Mouse (Mus musculus) forebrain, embryonic 15.5 days (tissue): ENCODE measurements at regions not wholly inside any gene's neighbourhood (a gene's known extent, or its start where the extent isn't known, plus 50 kb on each side); places are given as distances from the start of the nearest gene placed in this dataset.
A peak's percentile ranks its signal among the peaks of the same experiment; 100 is the strongest.

Experiments used
- ATAC-seq: fragments of 200-750 bp; cut with Nextera tagmentation; replicated peaks from 2 replicates; pipeline ENCODE4 v1.8.0; 2017; ENCODE audit warnings: mild to moderate bottlenecking, moderate TSS enrichment, moderate library complexity
- H3K27ac ChIP-seq: fragments of 300-500 bp; sonication (generic); replicated peaks from 2 replicates; pipeline ENCODE4 v1.5.1; 2015; ENCODE audit warnings: mild to moderate bottlenecking, inconsistent platforms
- H3K27me3 ChIP-seq: fragments of 300-500 bp; sonication (generic); 2 replicates; pipeline ENCODE4 v1.6.1; 2015; ENCODE audit warnings: inconsistent platforms
- H3K36me3 ChIP-seq: fragments of 300-500 bp; sonication (generic); 2 replicates; pipeline ENCODE4 v1.6.1; 2015; ENCODE audit warnings: mild to moderate bottlenecking, inconsistent platforms
- H3K4me1 ChIP-seq: fragments of 300-500 bp; sonication (generic); 2 replicates; pipeline ENCODE4 v1.6.1; 2015; ENCODE audit warnings: inconsistent platforms
- H3K4me2 ChIP-seq: fragments of 300-500 bp; sonication (generic); replicated peaks from 2 replicates; pipeline ENCODE4 v1.6.1; 2015; ENCODE audit warnings: mild to moderate bottlenecking, inconsistent platforms
- H3K4me3 ChIP-seq: fragments of 300-500 bp; sonication (generic); 2 replicates; pipeline ENCODE4 v1.5.1; 2015; ENCODE audit warnings: mild to moderate bottlenecking, inconsistent platforms
- H3K9ac ChIP-seq: fragments of 300-500 bp; sonication (generic); replicated peaks from 2 replicates; pipeline ENCODE4 v1.6.1; 2015; ENCODE audit warnings: mild to moderate bottlenecking, inconsistent platforms
- H3K9me3 ChIP-seq: fragments of 300-500 bp; sonication (generic); 2 replicates; pipeline ENCODE4 v1.6.1; 2016; ENCODE audit warnings: inconsistent platforms
- WGBS: fragments of 180-500 bp; shearing (Covaris S2); methylation state at CpG from one replicate; pipeline ENCODE4 v1.1.7; 2015; ENCODE audit warnings: mixed read lengths; 5-methylcytosine and 5-hydroxymethylcytosine counted together

DNA sequence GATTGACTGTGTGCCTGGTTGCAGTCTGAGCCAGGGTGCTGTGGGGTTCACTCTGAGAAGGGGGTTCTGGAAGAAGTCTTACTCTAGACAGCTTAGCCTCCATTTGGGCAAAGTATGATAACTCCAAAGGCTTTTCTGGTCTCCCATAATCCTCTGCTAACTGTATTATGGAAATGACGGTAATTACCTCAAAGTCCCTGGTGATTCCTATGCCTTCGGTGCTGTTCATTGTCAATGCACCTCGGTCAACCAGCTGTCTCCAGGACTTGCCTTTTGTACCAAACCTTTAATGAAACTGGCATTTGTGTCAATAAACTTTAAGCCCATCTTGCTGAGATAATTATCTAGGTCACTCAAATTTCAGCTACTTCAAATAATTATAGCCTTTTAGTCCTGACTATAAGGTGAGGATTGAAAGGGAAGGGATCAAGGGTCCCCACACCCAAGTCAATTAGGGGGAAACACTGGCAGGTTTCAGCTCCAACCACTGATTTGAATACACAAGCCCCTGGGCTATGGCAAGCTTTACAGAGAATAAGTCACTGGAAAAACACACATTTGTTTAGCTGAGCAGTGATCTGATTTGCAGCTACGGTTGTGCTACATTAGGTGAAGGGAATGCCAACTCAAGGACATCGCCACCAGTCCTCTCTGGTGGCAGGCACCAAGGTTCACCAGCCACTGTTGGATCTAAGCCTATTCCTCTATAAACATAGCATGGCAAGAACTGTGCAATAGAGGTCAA lies 177.5 kb downstream of the Cartpt start:
- Histone ChIP-seq H3K4me2 (no peak overlapping the region), H3K9me3 (no peaks in the 10 kb centered on the region), H3K27me3 (no peaks in the 10 kb centered on the region), H3K4me3 (no peak overlapping the region), H3K9ac (no peak overlapping the region), H3K4me1 (peaks cover 11% of the 10 kb centered on the region), H3K27ac (0 out of 2 replicates have a peak overlapping the region, but pooled peaks have one; percentile 13), H3K36me3 (no peaks in the 10 kb centered on the region)
- 19% methylated on average over 5 of the region's 5 CpGs for WGBS
- ATAC-seq, result 0 out of 2 replicates have a peak, but pooled peaks have one; percentile 26

DNA sequence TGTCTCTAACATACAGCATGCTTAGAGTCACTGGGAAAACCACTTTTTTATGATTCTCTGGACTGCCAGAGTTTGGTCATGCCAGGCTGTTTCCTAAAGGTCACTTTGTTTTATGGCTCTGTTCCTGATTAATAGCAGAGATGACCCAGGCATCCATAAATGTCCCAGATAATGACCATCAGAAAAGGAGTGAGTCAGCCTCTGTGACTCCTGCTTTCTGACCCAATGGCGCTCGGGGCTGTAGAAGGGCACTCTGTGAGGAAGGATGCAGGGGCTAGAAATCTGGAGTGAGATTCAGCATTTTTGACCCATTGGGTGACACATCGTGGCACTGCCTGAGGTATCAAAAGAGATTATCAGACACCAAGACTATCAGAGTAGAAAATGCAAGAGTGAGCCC lies 180.3 kb downstream of the Cartpt start:
- no peak overlapping the region for H3K4me2 ChIP-seq
- H3K9ac ChIP-seq, result no peak overlapping the region
- no peaks in the 10 kb centered on the region for H3K27me3 ChIP-seq
- no peaks in the 10 kb centered on the region for H3K9me3 ChIP-seq
- WGBS, result 91% methylated on average over 3 of the region's 3 CpGs
- no peak overlapping the region for H3K4me3 ChIP-seq
- ATAC-seq, result no peak
- H3K36me3 ChIP-seq, result no peaks in the 10 kb centered on the region
- no peak overlapping the region for H3K27ac ChIP-seq
- peaks cover 11% of the 10 kb centered on the region for H3K4me1 ChIP-seq

- 38% methylated on average over 3 of the region's 3 CpGs for WGBS
- Histone ChIP-seq H3K27ac (no peak overlapping the region), H3K4me3 (no peak overlapping the region), H3K9me3 (no peaks in the 10 kb centered on the region), H3K4me2 (no peak overlapping the region), H3K4me1 (0 out of 2 replicates have a peak, but pooled peaks cover 11% of the 10 kb centered on the region), H3K36me3 (no peaks in the 10 kb centered on the region), H3K9ac (no peak overlapping the region), H3K27me3 (no peaks in the 10 kb centered on the region)
- 0 out of 2 replicates have a peak, but pooled peaks have one; percentile 16 for ATAC-seq
Observed at GRCm38 (mm10) chr13:99696559-99696890, 180.2 kb upstream of the Map1b start.

- Histone ChIP-seq H3K27ac (peak overlapping the region; percentile 19; the same call in 1 of the 2 replicates), H3K4me1 (0 out of 2 replicates have a peak, but pooled peaks cover 11% of the 10 kb centered on the region), H3K9me3 (no peaks in the 10 kb centered on the region), H3K4me3 (no peak overlapping the region), H3K27me3 (no peaks in the 10 kb centered on the region), H3K36me3 (no peaks in the 10 kb centered on the region), H3K4me2 (no peak overlapping the region), H3K9ac (no peak overlapping the region)
- WGBS, result 49% methylated on average over 7 of the region's 7 CpGs
- ATAC-seq, result 0 out of 2 replicates have a peak, but pooled peaks have one; percentile 32
Observed at GRCm38 (mm10) chr13:99695874-99696558, 179.7 kb upstream of the Map1b start.

- H3K4me1 ChIP-seq, result peaks cover 25% of the 10 kb centered on the region
- H3K4me3 ChIP-seq, result no peak overlapping the region
- no peaks in the 10 kb centered on the region for H3K36me3 ChIP-seq
- no peak for ATAC-seq
- H3K4me2 ChIP-seq, result no peak overlapping the region
- no peaks in the 10 kb centered on the region for H3K27me3 ChIP-seq
- H3K9ac ChIP-seq, result no peak overlapping the region
- H3K9me3 ChIP-seq, result no peaks in the 10 kb centered on the region; the same call in 1 of the 2 replicates
- H3K27ac ChIP-seq, result no peak overlapping the region
- 91% methylated on average over 3 of the region's 3 CpGs for WGBS
Observed at GRCm38 (mm10) chr13:99679934-99680333, 163.6 kb upstream of the Map1b start.

GRCm38 (mm10) chr13:99679430-99679829 lies 163.1 kb upstream of the Map1b start:
- Histone ChIP-seq H3K4me2 (no peak overlapping the region), H3K27ac (no peak overlapping the region), H3K27me3 (no peaks in the 10 kb centered on the region), H3K9me3 (no peaks in the 10 kb centered on the region; the same call in 1 of the 2 replicates), H3K4me3 (no peak overlapping the region), H3K4me1 (peaks cover 25% of the 10 kb centered on the region), H3K9ac (no peak overlapping the region), H3K36me3 (no peaks in the 10 kb centered on the region)
- 28% methylated on average over 2 of the region's 2 CpGs for WGBS
- ATAC-seq, result no peak

- H3K27me3 ChIP-seq, result no peaks in the 10 kb centered on the region
Observed at GRCm38 (mm10) chr13:99676393-99676792, 160.1 kb upstream of the Map1b start.

DNA sequence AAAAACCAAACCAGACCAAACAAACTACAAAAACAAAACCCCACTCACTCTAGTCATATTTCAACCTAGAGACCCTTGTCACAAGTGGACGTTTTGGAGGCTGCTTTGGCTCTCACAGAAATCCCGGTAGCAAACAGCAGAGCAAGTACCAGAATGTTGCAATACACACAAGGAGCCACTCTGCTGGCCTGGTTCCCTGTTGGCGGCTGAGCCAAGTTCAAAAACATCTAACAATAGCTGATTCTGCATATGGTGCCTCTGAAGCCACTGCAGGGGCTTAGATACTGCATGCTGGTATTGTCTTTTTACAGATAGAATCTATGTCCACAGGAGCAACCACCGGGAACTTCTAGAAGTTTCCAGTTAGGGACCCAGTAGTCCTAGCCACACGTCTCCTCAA lies 159.6 kb upstream of the Map1b start:
- peak; percentile 47; the same call in 1 of the 2 replicates for ATAC-seq
- Histone ChIP-seq H3K36me3 (no peaks in the 10 kb centered on the region), H3K9me3 (no peaks in the 10 kb centered on the region; the same call in 1 of the 2 replicates), H3K27ac (0 out of 2 replicates have a peak overlapping the region, but pooled peaks have one; percentile 46), H3K4me1 (peaks cover 36% of the 10 kb centered on the region), H3K4me2 (no peak overlapping the region), H3K27me3 (0 out of 2 replicates have a peak, but pooled peaks cover under 1% of the 10 kb centered on the region), H3K4me3 (no peak overlapping the region), H3K9ac (no peak overlapping the region)
- 22% methylated on average over 5 of the region's 5 CpGs for WGBS

More at GRCm38 (mm10) chr13:99676393-99676792, 160.1 kb upstream of the Map1b start:
- Histone ChIP-seq H3K4me2 (no peak overlapping the region), H3K9me3 (no peaks in the 10 kb centered on the region; the same call in 1 of the 2 replicates), H3K4me1 (peaks cover 36% of the 10 kb centered on the region), H3K4me3 (no peak overlapping the region), H3K36me3 (no peaks in the 10 kb centered on the region), H3K27ac (peak overlapping the region; percentile 46; the same call in 1 of the 2 replicates), H3K9ac (no peak overlapping the region)
- peak; percentile 88 for ATAC-seq
- whole genome bisulfite sequencing, result 0% methylated on average over 1 of the region's 1 CpGs

DNA sequence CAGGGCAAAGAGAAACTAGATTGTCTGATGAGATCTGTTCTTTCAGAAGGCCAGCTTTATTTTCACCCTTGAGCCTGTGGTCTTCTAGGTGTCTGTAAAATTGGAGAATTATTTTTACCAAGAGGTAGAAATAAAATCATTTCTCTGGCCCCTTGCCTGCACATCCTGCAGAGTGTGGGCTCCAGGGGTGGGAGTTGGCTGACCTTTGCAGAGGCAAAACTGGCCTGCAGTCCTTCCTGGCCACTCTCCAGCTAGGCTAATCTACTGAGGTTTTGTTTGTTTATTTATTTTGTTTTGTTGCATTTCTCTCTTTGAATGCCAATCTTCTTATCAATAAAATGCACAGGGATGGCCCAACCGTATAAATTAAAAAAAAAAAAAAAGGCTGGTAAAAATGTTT lies 156.4 kb upstream of the Map1b start:
- WGBS, result 70% methylated on average over 1 of the region's 1 CpGs
- Histone ChIP-seq H3K4me1 (peaks cover 35% of the 10 kb centered on the region), H3K36me3 (no peaks in the 10 kb centered on the region), H3K4me3 (no peak overlapping the region), H3K9ac (no peak overlapping the region), H3K4me2 (no peak overlapping the region), H3K27me3 (peaks cover 9% of the 10 kb centered on the region; the same call in 1 of the 2 replicates), H3K9me3 (no peaks in the 10 kb centered on the region), H3K27ac (no peak overlapping the region)
- ATAC-seq, result no peak

GRCm38 (mm10) chr13:99671747-99672146 lies 155.4 kb upstream of the Map1b start:
- H3K9me3 ChIP-seq, result no peaks in the 10 kb centered on the region
- no peak overlapping the region for H3K4me2 ChIP-seq
- H3K9ac ChIP-seq, result no peak overlapping the region
- ATAC-seq, result no peak
- 10% methylated on average over 10 of the region's 10 CpGs for WGBS
- H3K27me3 ChIP-seq, result peaks cover 9% of the 10 kb centered on the region; the same call in 1 of the 2 replicates
- no peak overlapping the region for H3K27ac ChIP-seq
- no peak overlapping the region for H3K4me3 ChIP-seq
- no peaks in the 10 kb centered on the region for H3K36me3 ChIP-seq
- peaks cover 29% of the 10 kb centered on the region for H3K4me1 ChIP-seq

DNA sequence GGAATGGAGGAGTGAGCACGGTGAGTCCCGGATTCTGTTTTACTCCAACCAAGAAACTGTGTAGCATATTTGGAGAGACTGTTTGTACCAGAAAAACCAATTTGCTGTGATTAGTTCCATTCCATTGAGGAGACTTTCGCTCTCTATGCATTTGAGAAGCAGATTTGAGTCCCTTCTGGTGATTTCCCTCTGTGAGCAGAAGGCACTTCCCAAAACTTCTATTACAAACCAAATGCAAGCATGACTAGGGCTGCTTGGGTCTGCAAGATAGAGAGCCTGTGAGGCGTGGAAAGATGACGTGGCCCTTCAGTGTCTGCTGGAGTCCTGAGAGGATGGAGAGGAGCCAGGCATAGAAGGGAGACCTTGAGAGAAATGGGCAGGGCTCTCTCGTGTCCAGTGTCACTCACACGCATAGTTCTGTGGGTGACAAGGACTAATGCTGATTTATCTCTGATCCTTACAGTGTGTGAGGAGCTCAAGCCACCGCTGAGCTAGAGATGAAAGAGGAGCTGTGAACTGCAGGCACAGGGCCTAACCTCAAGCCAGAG lies 153.7 kb upstream of the Map1b start:
- H3K27me3 ChIP-seq, result peaks cover 9% of the 10 kb centered on the region; the same call in 1 of the 2 replicates
- ATAC-seq, result no peak
- no peaks in the 10 kb centered on the region for H3K9me3 ChIP-seq
- H3K27ac ChIP-seq, result no peak overlapping the region
- H3K36me3 ChIP-seq, result no peaks in the 10 kb centered on the region
- no peak overlapping the region for H3K4me3 ChIP-seq
- H3K9ac ChIP-seq, result no peak overlapping the region
- 90% methylated on average over 8 of the region's 8 CpGs for WGBS
- no peak overlapping the region for H3K4me2 ChIP-seq
- H3K4me1 ChIP-seq, result peaks cover 16% of the 10 kb centered on the region

DNA sequence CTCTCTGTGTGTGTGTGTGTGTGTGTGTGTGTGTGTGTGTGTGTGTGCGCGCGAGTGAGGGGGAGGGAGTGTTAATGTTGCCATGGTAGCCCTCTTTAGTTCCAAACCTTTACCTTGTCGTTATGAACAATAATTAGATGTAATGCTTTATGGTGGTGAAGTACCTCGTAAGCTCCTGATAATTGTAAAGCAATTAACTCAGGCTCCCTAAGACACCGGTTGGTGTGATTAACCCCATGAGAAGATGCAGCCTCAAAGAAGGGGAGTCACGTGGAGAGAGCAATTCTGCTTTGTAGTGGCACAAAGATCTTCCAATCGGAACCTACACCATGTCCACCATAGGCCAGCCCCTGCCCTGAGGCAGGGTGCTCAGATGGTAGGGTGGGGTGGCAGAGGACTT lies 152.3 kb upstream of the Map1b start:
- ATAC-seq, result 0 out of 2 replicates have a peak, but pooled peaks have one; percentile 49
- Histone ChIP-seq H3K27me3 (peaks cover 9% of the 10 kb centered on the region; the same call in 1 of the 2 replicates), H3K4me2 (no peak overlapping the region), H3K9ac (no peak overlapping the region), H3K27ac (no peak overlapping the region), H3K9me3 (no peaks in the 10 kb centered on the region), H3K4me3 (no peak overlapping the region), H3K4me1 (peaks cover 16% of the 10 kb centered on the region), H3K36me3 (no peaks in the 10 kb centered on the region)
- WGBS, result 24% methylated on average over 8 of the region's 8 CpGs
